Mouse (Mus musculus) v-Abl transformed pro-B cells (cell line): Measurements from ENCODE around the gene Ugt1a1.

Source experiments
- in situ Hi-C, 2 experiments: fragments of 400-800 bp; cut with MboI; formaldehyde crosslinking; loops; one replicate each; pipeline ENCODE4 v1.15.1; 2025; ENCODE audit not compliant: unreplicated experiment in 2 of 2

Gene Ugt1a1

GRCm38 (mm10) chr1:88233421-88234247 is 21.9 kb downstream of the Ugt1a1 start:
- in situ Hi-C loops: no loop called here

GRCm38 (mm10) chr1:88234248-88234610 is 22.5 kb downstream of the Ugt1a1 start:
- in situ Hi-C loops: no loop called here

- in situ Hi-C loops: no loop called here
Observed at GRCm38 (mm10) chr1:88234646-88235045, 22.9 kb downstream of the Ugt1a1 start.

- in situ Hi-C loops: no loop called here
Observed at GRCm38 (mm10) chr1:88235046-88235893, 23.5 kb downstream of the Ugt1a1 start.

GRCm38 (mm10) chr1:88235894-88236415 is 24.2 kb downstream of the Ugt1a1 start:
- in situ Hi-C loops: no loop called here

GRCm38 (mm10) chr1:88237311-88237710 is 25.6 kb downstream of the Ugt1a1 start:
- in situ Hi-C loops: no loop called here

- in situ Hi-C loops: no loop called here
Observed at GRCm38 (mm10) chr1:88238771-88239170, 27.0 kb downstream of the Ugt1a1 start.

- in situ Hi-C loops: no loop called here
Observed at GRCm38 (mm10) chr1:88240072-88240471, 28.3 kb downstream of the Ugt1a1 start.

GRCm38 (mm10) chr1:88240579-88240978 is 28.8 kb downstream of the Ugt1a1 start:
- in situ Hi-C loops: no loop called here

GRCm38 (mm10) chr1:88243861-88244260 is 32.1 kb downstream of the Ugt1a1 start:
- in situ Hi-C loops: no loop called here

- in situ Hi-C loops: no loop called here
Observed at GRCm38 (mm10) chr1:88245881-88246280, 34.1 kb downstream of the Ugt1a1 start.

- in situ Hi-C loops: no loop called here
Observed at GRCm38 (mm10) chr1:88246386-88246785, 34.6 kb downstream of the Ugt1a1 start.

- in situ Hi-C loops: no loop called here
Observed at GRCm38 (mm10) chr1:88247660-88248059, 35.9 kb downstream of the Ugt1a1 start.

GRCm38 (mm10) chr1:88248658-88249057 is 36.9 kb downstream of the Ugt1a1 start:
- in situ Hi-C loops: no loop called here

GRCm38 (mm10) chr1:88249596-88249995 is 37.8 kb downstream of the Ugt1a1 start:
- in situ Hi-C loops: no loop called here

GRCm38 (mm10) chr1:88250023-88250422 is 38.3 kb downstream of the Ugt1a1 start:
- in situ Hi-C loops: no loop called here

- in situ Hi-C loops: no loop called here
Observed at GRCm38 (mm10) chr1:88253106-88253505, 41.3 kb downstream of the Ugt1a1 start.

- in situ Hi-C loops: no loop called here
Observed at GRCm38 (mm10) chr1:88253540-88253939, 41.8 kb downstream of the Ugt1a1 start.

GRCm38 (mm10) chr1:88254793-88255465 is 43.2 kb downstream of the Ugt1a1 start:
- in situ Hi-C loops: no loop called here

- in situ Hi-C loops: no loop called here
Observed at GRCm38 (mm10) chr1:88255466-88255857, 43.7 kb downstream of the Ugt1a1 start.
